Mouse (Mus musculus) limb, embryonic 10.5 days (tissue): ENCODE measurements around the gene Mars2. TPM values are rescaled to one million over a fixed set of nuclear protein-coding genes. Genes with fewer than 3 reads are reported as not detected.

Experiments used
- DNase-seq: peaks from one replicate; pipeline ENCODE4 v3.0.0-alpha.2; 2017; ENCODE audit warnings: low spot score
- H3K27ac ChIP-seq: fragments of 300-500 bp; sonication (generic); 2 replicates; pipeline ENCODE4 v1.5.1; 2016; ENCODE audit warnings: mild to moderate bottlenecking
- H3K27me3 ChIP-seq: fragments of 300-500 bp; sonication (generic); 2 replicates; pipeline ENCODE4 v1.6.1; 2016; ENCODE audit warnings: low read depth, mild to moderate bottlenecking; ENCODE audit not compliant: poor library complexity, severe bottlenecking
- H3K36me3 ChIP-seq: fragments of 300-500 bp; sonication (generic); 2 replicates; pipeline ENCODE4 v1.6.1; 2016; ENCODE audit warnings: mild to moderate bottlenecking, moderate library complexity
- H3K4me1 ChIP-seq: fragments of 300-500 bp; sonication (generic); 2 replicates; pipeline ENCODE4 v1.6.1; 2016
- H3K4me3 ChIP-seq: fragments of 300-500 bp; sonication (generic); 2 replicates; pipeline ENCODE4 v1.5.1; 2016; ENCODE audit warnings: mild to moderate bottlenecking, moderate library complexity
- H3K9me3 ChIP-seq: fragments of 300-500 bp; sonication (generic); replicated peaks from 2 replicates; pipeline ENCODE4 v1.6.1; 2016; ENCODE audit warnings: mild to moderate bottlenecking
- WGBS: fragments of 180-500 bp; shearing (Covaris S2); methylation state at CpG from one replicate; pipeline ENCODE4 v1.1.7; 2016; 5-methylcytosine and 5-hydroxymethylcytosine counted together
- polyA plus RNA-seq: library from polyadenylated mRNA; unstranded; fragments of >200 nt; fragmentation: Nextera tagmentation; extraction: Ambion mirVana; gene quantifications from 2 replicates; pipeline ENCODE4 v1.2.1, GENCODE M21; 2016

Gene Mars2
- polyA plus RNA-seq, 1 experiment from 2014 or later, result 2.5 TPM

GRCm38 (mm10) chr1:55226011-55226857 is 10.7 kb upstream of the Mars2 start, which contains the start of gene Rftn2:
Gene Rftn2, minus strand, starts transcription at chr1:55226782.
- Histone ChIP-seq H3K36me3 (no peaks in the 10 kb centered on the region; the same call in 1 of the 2 replicates), H3K27me3 (no peaks in the 10 kb centered on the region), H3K27ac (peak within 1 kb of the TSS; percentile 92), H3K9me3 (no peaks in the 10 kb centered on the region), H3K4me1 (peaks cover 26% of the 10 kb centered on the region), H3K4me3 (peak within 1 kb of the TSS; percentile 62)
- peak; percentile 70 for DNase-seq
- WGBS, result 3% methylated on average over 26 of the region's 26 CpGs

- Histone ChIP-seq H3K9me3 (no peaks in the 10 kb centered on the region), H3K4me3 (no peak overlapping the region), H3K36me3 (no peaks in the 10 kb centered on the region; the same call in 1 of the 2 replicates), H3K27me3 (no peaks in the 10 kb centered on the region), H3K4me1 (peaks cover 26% of the 10 kb centered on the region), H3K27ac (no peak overlapping the region)
- WGBS, result 35% methylated on average over 1 of the region's 1 CpGs
- DNase-seq, result no peak
Measured at GRCm38 (mm10) chr1:55227376-55227775, 9.6 kb upstream of the Mars2 start.

- Histone ChIP-seq H3K4me3 (no peak overlapping the region), H3K36me3 (no peaks in the 10 kb centered on the region), H3K4me1 (peaks cover 21% of the 10 kb centered on the region), H3K27me3 (no peaks in the 10 kb centered on the region), H3K27ac (no peak overlapping the region), H3K9me3 (no peaks in the 10 kb centered on the region)
- 87% methylated on average over 8 of the region's 8 CpGs for WGBS
- no peak for DNase-seq
Measured at GRCm38 (mm10) chr1:55228256-55228884, 8.6 kb upstream of the Mars2 start.

- H3K4me1 ChIP-seq, result peaks cover 28% of the 10 kb centered on the region
- H3K4me3 ChIP-seq, result no peak overlapping the region
- no peaks in the 10 kb centered on the region for H3K27me3 ChIP-seq
- H3K9me3 ChIP-seq, result no peaks in the 10 kb centered on the region
- H3K27ac ChIP-seq, result no peak overlapping the region
- 60% methylated on average over 16 of the region's 16 CpGs for WGBS
- DNase-seq, result no peak
- no peaks in the 10 kb centered on the region for H3K36me3 ChIP-seq
Measured at GRCm38 (mm10) chr1:55234910-55235520, 2.0 kb upstream of the Mars2 start.

GRCm38 (mm10) chr1:55236487-55236886 is 490 bp upstream of the Mars2 start:
- no peak for DNase-seq
- 0 out of 2 replicates have a peak, but pooled peaks cover 5% of the 10 kb centered on the region for H3K36me3 ChIP-seq
- WGBS, result 45% methylated on average over 5 of the region's 5 CpGs
- peak overlapping the region; percentile 90 for H3K4me3 ChIP-seq
- peak overlapping the region; percentile 83 for H3K27ac ChIP-seq
- H3K4me1 ChIP-seq, result peaks cover 36% of the 10 kb centered on the region
- H3K27me3 ChIP-seq, result no peaks in the 10 kb centered on the region
- H3K9me3 ChIP-seq, result no peaks in the 10 kb centered on the region

- Histone ChIP-seq H3K4me1 (peaks cover 36% of the 10 kb centered on the region), H3K27ac (peak overlapping the region; percentile 83), H3K4me3 (peak overlapping the region; percentile 90), H3K36me3 (0 out of 2 replicates have a peak, but pooled peaks cover 5% of the 10 kb centered on the region), H3K27me3 (no peaks in the 10 kb centered on the region), H3K9me3 (no peaks in the 10 kb centered on the region)
- no peak for DNase-seq
- under 1% methylated on average over 23 of the region's 23 CpGs for WGBS
Measured at GRCm38 (mm10) chr1:55237643-55238161, 725 bp downstream of the Mars2 start.

GRCm38 (mm10) chr1:55238496-55238895 is 1.5 kb downstream of the Mars2 start:
- Histone ChIP-seq H3K36me3 (0 out of 2 replicates have a peak, but pooled peaks cover 7% of the 10 kb centered on the region), H3K4me3 (peak overlapping the region; percentile 90), H3K27me3 (no peaks in the 10 kb centered on the region), H3K9me3 (no peaks in the 10 kb centered on the region), H3K4me1 (peaks cover 36% of the 10 kb centered on the region), H3K27ac (0 out of 2 replicates have a peak overlapping the region, but pooled peaks have one; percentile 83)
- no peak for DNase-seq
- 38% methylated on average over 13 of the region's 13 CpGs for WGBS

- Histone ChIP-seq H3K9me3 (no peaks in the 10 kb centered on the region), H3K27me3 (no peaks in the 10 kb centered on the region), H3K4me3 (peak overlapping the region; percentile 90), H3K27ac (no peak overlapping the region), H3K36me3 (0 out of 2 replicates have a peak, but pooled peaks cover 7% of the 10 kb centered on the region), H3K4me1 (peaks cover 36% of the 10 kb centered on the region)
- WGBS, result 4% methylated on average over 1 of the region's 1 CpGs
- no peak for DNase-seq
Measured at GRCm38 (mm10) chr1:55239237-55239636, 2.3 kb downstream of the Mars2 start.

- Histone ChIP-seq H3K9me3 (no peaks in the 10 kb centered on the region), H3K27ac (no peak overlapping the region), H3K4me3 (no peak overlapping the region), H3K4me1 (no peaks in the 10 kb centered on the region), H3K36me3 (0 out of 2 replicates have a peak, but pooled peaks cover 2% of the 10 kb centered on the region), H3K27me3 (no peaks in the 10 kb centered on the region)
- 90% methylated on average over 2 of the region's 2 CpGs for WGBS
- DNase-seq, result no peak
Measured at GRCm38 (mm10) chr1:55246374-55246773, 9.4 kb downstream of the Mars2 start.

GRCm38 (mm10) chr1:55264385-55264784 is 27.4 kb downstream of the Mars2 start:
- Histone ChIP-seq H3K36me3 (no peaks in the 10 kb centered on the region), H3K4me3 (no peak overlapping the region), H3K27me3 (no peaks in the 10 kb centered on the region), H3K4me1 (no peaks in the 10 kb centered on the region), H3K27ac (no peak overlapping the region), H3K9me3 (no peaks in the 10 kb centered on the region)
- 53% methylated on average over 2 of the region's 2 CpGs for WGBS
- no peak for DNase-seq

GRCm38 (mm10) chr1:55265447-55265846 is 28.5 kb downstream of the Mars2 start:
- Histone ChIP-seq H3K27ac (no peak overlapping the region), H3K4me1 (no peaks in the 10 kb centered on the region), H3K27me3 (no peaks in the 10 kb centered on the region), H3K9me3 (no peaks in the 10 kb centered on the region), H3K4me3 (no peak overlapping the region), H3K36me3 (no peaks in the 10 kb centered on the region)
- DNase-seq, result no peak
- WGBS, result 72% methylated on average over 2 of the region's 2 CpGs

GRCm38 (mm10) chr1:55279081-55279480 is 42.1 kb downstream of the Mars2 start:
- 78% methylated on average over 9 of the region's 9 CpGs for WGBS
- H3K36me3 ChIP-seq, result no peaks in the 10 kb centered on the region

More at GRCm38 (mm10) chr1:55279081-55279480, 42.1 kb downstream of the Mars2 start:
- Histone ChIP-seq H3K27me3 (no peaks in the 10 kb centered on the region), H3K4me1 (no peaks in the 10 kb centered on the region), H3K4me3 (no peak overlapping the region), H3K9me3 (no peaks in the 10 kb centered on the region), H3K27ac (no peak overlapping the region)
- DNase-seq, result no peak
